Mouse (Mus musculus) erythroblast, embryonic 14.5 days (primary cell): ENCODE results near the gene Glt8d2.

ENCODE experiments used
- GATA1 ChIP-seq: IDR thresholded peaks from 2 replicates; pipeline ENCODE4 v1.6.1; 2012; ENCODE audit warnings: low read length, inconsistent platforms, mixed read lengths
- TAL1 ChIP-seq: IDR thresholded peaks from 3 replicates; pipeline ENCODE4 v1.6.1; 2012; ENCODE audit warnings: low read length, inconsistent platforms, mixed read lengths

DNA sequence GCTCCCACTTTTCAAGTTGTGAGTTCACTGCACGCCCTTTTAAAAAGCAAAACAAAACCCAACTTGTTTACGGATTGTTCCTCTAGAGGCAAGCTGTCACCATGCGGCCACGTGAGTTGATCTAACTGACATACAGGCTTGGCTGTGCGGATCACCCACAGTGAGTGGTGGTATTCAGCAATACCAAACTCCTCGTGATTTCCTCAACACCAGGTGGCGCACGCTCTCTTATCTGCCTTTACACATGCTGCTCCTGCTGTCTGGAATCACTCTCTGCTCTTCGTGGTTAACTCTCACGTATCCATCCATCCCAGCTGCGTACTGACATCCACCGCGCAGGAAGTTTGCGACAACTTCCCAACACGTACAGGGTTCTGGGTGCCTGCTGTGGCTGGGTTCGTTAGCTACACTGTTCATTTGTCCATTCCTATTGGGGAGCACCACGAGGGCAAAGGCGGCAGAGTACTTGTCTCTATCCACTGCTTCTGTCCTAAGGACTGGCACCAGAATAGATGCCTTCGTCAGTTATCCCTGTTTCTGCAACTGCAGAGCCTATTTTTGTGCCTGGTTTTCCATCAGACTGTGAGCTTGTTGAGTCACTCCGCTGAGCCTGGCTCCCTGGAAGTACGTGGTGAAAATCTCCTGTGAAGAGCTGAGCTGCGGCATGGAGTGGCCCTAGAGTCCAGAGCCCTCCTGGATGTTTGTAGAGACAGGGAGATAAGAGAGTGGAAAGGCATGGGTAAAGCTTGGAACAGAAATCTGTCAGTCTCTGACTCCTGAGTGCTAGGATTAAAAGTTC lies 23.8 kb downstream of the Glt8d2 start:
- no peak for TF ChIP-seq GATA1
- no peak for TF ChIP-seq TAL1
